Mouse (Mus musculus): ENCODE measurements around the gene Meis2.

The Meis2 gene

DNA sequence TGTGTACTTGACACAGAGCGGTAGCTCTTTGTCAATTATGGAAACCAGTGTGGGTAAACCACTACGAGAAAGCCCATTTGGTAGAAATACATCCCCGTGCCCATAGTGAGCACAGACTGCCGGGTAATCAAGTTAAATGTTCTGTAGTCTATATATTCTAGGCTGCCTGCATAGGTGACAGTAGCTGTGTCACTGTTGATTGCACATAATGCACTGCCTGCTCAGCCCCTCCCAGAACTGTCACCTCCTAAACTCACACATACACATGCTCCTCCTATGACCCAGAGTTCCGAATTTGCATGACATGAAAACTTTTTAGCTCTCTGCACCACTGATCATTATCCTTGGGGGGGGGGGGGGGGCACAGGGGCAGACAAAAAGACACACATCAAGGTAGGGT lies 65.1 kb downstream of the Meis2 start:
- no peak for DNase-seq (ENCODE audit: low read depth, low spot score)

DNA sequence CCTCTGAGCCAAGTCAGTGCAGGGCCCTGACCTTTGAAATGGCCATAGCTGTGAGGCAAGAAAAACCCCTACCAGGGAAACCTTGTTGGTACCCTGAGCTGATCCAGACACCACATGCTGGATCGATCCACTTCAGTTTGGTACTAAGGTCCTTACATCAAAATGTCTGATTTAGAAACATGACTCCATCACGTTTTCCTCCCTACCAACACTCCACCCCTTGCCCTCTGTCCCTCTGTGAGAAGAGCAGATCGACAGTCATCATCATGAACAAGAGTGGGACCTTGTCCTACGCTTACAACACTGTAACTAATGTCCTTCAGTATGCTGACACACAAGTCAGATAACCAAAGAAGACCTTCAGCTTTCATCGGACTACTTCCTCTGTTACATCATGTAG lies 66.8 kb downstream of the Meis2 start:
- DNase-seq (ENCODE audit: low read depth, low spot score) = no peak

DNA sequence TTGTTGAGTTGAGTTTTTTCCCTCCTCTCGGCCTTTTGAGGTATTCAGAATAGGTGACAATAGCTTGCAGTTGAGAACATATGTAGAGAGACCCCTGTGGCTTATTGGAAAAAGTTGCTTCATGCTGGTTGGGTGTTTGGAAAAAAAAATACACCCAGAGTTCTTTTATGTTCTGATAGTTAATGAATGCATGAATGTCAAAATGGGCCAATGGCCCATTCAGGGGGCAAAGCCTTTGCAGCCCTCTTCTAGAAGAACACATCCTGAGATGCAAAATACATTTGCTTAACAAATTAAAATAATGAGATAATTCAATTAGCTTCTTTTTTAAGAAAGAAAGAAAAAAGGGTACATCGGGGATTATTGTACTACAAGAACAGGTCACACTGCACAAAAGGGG lies 69.2 kb downstream of the Meis2 start:
- DNase-seq (ENCODE audit: low read depth, low spot score) = no peak

DNA sequence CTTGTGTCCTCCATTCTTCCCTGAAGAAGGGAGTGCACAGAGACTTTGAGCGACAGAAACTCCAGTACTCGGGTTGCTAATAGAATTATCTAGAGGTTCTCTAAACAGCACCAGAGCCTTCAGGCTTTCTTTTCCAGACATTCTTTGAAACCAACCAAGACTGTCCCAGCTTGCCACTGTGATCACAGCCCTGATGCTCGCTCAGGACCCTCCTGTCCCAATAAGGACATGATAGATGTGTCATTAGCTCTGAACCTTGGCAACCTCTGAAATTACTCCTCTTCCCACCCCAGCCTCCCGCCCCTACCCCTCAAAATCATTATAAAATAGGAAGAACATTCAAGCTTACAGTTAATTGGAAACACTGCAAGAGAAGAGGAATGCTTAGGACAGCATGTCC lies 71.8 kb downstream of the Meis2 start:
- no peak for DNase-seq (ENCODE audit: low read depth, low spot score)

DNA sequence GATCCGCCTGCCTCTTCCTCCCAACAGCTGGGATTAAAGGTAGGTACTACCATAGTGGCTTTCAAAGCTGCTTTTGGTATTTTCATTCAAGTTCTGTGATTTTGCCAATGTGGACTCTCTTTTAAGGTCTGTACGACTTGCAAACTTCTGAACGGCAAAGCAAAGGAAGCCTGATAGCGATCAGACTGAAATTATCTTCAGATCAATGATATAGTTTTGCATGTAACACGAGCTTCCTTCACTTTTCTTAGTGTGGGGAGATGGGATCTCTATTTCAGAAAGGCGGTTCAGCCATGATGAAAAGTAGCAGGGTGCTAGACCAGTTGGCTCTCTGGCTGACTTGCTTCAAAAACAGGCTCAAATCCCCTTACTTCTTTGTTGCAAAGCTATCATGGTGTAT lies 76.4 kb downstream of the Meis2 start:
- no peak for DNase-seq (ENCODE audit: low read depth, low spot score)

DNA sequence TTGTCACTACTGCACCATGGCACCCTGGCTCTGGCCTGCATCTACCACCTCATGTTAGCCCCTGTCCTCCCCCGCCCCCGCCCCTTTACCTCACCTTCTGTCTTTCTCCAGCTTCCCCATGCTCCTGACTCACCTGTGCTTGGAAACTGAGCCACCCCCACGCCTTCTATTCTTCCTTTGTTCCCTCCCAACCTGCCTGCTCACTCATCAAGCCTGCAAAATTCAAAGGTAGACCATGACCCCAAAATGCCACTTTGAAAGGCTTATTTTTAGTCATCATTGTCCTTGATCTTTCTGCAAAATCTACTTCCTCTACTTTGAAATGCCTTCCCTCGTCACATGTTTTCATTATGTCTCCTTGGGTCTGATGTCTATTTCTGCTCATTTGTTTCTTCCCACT lies 77.2 kb downstream of the Meis2 start:
- DNase-seq (ENCODE audit: low read depth, low spot score) = no peak

DNA sequence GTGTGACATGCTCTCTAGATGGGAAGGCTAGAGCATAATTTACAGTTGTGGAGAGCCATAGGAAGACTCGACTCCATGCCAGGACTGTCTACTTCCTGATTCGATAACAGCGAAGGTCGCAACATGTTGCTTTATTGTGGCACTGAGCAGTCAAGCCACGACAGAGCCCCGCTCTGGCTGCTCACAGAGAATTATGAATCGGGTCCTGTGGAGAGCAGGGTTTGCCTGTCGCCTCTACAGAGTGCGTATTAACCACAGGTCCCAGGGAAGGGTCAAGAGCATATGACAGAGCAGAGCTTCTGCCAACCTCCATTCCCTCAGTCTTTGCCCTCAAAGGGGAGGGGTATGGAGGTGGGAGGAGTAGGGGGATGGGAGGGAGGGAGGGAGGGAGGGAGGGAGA lies 80.7 kb downstream of the Meis2 start:
- DNase-seq (ENCODE audit: low read depth, low spot score) = no peak

DNA sequence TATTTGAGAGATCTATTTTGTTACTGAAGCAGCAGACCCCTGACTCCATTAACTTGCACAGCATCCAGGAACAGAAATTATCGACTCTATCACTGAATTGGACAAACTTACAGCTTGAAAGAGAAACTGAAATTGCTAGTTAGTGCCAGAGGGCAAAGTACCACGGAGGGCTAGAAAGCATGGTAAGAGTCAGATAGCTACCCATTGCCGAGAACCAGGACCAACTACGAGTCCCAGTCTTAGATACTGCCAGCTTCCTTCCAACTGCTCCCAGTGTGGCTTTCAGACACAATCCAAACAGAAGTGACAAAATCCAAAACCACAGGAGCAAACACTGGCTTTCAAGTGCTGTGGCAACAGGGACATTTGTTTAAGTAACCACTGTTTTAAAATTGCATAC lies 81.2 kb downstream of the Meis2 start:
- DNase-seq (ENCODE audit: low read depth, low spot score) = no peak

DNA sequence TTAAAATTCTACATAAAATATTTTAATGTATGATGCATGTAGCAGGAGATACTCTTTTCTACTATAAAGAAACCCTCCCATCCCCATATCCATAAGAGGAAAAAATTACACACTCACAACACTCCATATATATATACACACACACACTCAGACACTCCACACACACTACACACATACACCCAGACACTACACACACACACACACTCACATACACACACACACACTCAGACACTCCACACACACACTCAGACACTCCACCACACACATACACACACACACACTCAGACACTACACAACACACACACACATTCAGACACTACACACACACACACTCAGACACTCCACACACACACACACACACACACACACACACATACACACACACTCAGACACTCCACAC lies 85.1 kb downstream of the Meis2 start:
- DNase-seq (ENCODE audit: low read depth, low spot score) = no peak

DNA sequence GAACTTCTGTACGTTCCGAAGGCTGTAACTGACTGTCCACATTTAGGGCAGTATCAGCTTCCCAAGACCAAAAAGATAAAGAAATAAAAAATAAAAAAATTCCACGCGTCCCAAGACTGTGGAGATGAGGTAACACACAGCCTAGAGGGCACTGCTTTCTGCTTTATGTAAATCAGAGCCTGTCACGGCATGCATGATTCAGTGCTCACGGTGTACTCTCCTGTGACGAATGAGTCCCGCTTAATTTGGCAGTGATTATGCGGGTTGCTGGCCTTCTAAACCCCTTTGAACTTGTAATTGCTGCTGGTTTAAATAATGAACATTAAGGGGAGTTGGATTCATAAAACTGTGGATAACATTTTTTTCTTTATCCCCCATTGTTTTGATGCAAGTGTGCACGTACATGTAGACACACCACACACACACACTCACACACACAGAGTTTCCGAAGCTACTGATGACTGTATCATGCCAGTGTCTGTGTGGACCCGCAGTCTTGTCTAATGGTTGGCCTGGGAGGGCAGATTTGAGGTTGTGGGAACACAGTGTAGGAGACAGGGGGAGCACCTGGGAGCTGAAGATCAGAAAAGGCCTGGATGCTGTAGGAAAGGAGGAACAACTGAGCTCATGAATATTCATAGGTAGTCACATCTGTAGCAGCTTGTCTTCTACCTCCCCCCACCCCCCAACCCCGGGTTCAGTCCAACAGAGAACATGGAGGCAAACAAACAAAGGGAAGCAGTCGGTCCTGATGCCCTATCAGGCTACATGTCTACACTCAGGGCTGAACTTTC lies 85.8 kb downstream of the Meis2 start:
- DNase-seq (ENCODE audit: low read depth, low spot score) = no peak

DNA sequence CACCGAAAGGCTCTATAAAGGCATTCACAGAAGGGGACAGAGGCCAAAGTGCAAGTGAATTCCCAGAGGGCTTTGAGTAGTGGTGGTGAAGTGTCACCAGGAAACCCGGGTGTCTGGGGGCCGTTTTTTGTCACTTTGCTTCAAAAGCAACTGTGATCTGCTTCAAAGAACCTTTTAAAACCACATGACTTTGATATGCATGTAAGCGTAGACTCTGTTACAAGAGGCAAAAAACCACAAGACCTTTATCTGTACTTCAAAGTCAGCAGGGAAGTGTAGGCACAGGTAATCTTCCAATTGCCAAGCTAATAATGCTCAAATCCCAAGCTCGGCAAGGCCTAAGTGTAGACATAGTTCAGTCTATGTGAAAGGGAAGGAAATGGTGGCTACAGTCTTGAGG lies 87.0 kb downstream of the Meis2 start:
- no peak for DNase-seq (ENCODE audit: low read depth, low spot score)

DNA sequence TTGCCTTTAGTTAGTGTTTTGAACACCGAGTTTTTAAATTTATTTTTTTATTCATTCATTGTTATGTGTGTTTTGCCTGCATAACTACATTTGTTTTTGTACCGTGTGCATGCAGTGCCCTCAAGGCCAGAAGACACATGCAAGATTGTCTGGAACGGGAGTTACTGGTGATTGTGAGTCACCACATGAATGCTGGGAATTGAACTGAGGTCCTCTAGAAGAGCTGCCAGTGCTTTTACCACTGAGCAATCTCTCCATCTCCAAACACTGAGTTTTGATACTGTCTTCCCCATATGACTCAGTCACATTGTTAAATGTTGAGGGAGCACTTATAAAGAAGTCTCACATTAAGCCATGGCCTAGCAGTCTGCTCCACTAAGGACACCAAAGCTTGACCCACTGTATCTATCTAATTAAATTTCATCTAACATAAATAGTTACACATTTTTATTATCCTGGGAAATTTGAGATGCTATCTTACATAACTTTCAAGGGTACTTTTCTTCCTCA lies 94.3 kb downstream of the Meis2 start:
- DNase-seq (ENCODE audit: low read depth, low spot score) = no peak

DNA sequence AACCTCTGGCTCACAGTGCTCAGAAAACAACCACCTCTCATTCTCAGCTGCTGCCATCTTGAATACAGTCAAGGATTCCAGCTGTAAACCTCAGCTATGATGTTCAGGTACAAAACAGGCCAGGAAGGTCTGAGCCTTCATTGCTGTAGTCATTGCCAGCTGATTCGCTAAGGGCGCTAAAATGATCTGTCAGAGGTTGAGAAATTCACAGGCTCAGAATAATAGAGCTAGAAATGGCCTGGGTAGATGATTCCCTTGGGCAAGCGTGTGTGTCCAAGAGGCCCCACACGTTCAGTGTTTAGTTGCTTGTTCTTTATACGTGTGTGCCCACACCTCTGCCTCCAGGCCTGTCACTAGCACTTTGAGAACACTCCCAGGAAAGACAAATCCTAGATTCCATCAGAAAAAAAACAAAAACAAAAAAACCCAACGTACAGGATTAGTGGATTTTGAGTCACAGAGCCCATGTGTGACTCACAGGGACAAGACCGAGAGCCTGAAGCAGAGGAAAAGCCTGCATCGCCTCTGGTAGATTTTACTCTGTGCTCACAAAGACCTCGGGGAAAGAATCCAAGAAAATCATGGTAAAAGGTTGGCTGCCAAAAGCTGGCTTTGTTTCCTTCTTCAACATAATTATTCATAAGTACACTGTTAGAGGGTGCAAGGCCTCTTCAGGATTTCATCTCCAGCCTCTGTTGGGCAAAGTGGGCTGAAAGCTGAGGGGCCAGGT lies 95.4 kb downstream of the Meis2 start:
- DNase-seq (ENCODE audit: low read depth, low spot score) = no peak

DNA sequence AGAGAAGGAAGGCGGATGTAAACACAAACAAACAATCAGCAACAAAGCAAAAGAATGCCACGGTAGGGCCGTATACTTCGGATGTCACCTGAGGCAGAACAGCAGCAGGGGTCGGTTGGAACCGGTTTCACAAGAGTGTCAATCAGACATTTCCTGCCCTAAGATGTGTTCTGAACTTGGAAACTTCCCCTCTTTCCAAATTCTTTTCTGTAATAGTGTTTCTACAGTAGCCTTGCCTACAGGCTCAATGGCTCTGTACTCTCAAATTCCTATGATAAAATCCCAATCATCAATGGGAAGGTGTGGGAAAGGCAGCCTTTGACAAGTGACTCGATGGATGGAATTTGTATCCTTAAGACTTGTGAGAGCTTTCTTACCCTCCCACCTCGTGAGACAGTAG lies 96.4 kb downstream of the Meis2 start:
- DNase-seq (ENCODE audit: low read depth, low spot score) = no peak

DNA sequence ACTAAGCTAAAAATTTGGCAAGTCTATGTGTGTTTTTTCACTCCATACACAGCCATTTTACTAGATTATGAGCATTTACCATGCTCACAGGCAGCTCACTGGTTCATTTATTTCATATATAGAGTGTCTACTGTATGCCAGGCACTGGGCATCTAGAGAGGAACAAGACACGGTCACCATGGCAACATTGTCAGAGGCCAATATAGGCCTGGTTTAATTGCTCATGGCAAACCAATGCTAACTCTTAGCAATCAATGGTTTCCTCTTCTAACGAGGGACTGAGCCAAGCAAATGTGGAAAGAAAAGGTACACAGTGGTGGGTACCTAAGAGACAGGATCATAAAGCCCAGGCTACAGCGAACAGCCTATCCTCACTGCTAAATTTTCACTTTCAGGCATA lies 100.7 kb downstream of the Meis2 start:
- no peak for DNase-seq (ENCODE audit: low read depth, low spot score)

DNA sequence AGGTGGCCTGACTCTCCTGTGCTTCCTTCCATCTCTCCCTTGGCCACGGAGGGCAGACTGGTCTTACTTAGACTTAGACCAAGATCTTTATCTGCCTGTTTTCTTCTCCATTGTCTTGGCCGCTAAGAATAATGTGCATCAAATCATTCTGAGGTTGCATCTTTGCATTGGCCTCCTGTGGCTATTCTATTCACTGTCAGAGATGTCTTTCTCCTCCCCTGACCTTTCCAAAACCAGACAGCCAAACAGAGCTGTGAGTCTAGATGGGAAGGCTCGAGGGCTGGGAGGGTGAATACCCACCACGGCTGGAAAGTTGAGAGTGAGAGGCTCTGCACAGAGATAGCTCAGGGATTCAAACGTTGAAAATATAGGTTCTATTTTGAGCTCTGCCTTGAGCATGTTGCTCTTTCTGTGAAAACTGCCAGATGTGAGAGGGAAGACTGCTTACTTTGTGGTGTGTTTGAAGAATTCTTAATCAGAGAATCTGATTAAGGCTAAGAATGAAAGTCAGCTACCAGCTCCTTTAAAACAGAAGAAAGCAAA lies 102.3 kb downstream of the Meis2 start:
- DNase-seq (ENCODE audit: low read depth, low spot score) = no peak

DNA sequence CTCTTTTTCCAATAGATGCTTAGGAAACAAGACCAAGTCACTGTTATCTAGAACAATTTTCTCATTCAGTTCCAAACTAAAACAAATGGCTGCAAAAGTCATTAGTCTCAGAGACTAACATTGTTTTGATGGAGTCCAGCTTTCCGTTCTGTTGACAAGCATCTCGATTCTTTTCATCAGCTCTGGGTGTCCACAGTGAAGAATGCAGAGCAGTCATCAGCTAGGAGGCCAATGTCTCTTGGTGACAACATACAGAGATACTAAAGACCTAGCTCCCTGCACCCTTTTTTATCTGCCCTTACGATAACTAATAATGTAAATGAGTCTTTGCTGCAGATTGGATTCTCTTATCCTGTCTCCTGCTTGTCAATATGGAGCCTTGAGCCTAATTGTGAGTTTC lies 102.9 kb downstream of the Meis2 start:
- DNase-seq (ENCODE audit: low read depth, low spot score) = no peak

DNA sequence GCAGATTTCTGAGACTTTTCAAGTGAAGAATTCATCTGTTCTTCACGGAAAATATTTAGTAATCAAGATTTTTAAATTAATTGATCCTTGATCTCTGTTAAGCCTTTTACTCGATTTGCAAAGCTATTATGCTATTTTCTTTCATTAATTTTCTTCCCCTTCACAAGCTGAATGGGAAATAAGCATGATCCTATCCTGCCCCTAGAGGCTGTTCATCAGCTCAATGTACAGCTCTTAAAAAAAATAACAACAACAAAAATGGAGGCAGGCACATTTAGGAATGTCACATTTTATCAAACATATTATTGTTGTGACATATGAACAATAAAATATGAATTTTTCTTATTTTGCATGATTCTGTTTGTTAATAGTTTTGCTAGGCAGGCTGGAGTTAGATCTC lies 103.5 kb downstream of the Meis2 start:
- DNase-seq (ENCODE audit: low read depth, low spot score) = no peak

DNA sequence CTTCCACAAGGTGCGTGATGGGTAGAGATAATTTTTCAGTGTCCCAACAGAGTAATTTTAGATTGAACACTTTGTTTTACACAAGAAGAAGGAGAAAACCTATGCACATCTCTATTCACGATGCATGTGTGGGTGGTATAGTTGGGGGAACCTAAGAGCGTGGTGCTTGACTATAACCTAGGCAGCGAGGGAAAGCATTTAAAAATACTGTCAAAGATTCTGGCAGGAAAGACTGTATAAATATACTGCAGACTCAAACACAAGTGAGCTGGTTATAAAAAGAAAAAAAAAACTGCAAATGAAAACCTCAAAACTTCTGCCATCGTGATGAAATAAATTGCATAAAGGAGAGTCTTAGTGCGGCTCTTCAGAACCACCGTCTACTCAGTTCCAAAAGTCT lies 105.0 kb downstream of the Meis2 start:
- no peak for DNase-seq (ENCODE audit: low read depth, low spot score)

DNA sequence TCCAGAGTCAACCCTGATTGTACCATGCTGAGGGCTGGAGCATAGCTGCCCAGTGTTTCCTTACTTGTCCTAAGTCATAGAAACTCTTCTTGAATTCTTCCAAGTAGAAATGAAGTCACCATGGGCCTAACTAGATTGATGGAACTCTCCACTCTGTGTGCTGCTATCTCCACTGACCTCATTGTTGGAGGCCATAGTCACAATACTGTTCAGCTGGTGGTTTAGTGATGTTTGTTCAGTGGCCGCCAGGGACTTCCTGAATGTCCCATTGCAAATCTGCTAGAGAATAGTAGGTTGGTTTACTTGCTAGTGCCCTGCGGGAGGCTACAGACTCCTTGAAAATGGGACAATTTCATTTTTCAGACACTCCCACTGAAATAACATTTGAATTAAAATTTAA lies 108.9 kb downstream of the Meis2 start:
- no peak for DNase-seq (ENCODE audit: low read depth, low spot score)

DNA sequence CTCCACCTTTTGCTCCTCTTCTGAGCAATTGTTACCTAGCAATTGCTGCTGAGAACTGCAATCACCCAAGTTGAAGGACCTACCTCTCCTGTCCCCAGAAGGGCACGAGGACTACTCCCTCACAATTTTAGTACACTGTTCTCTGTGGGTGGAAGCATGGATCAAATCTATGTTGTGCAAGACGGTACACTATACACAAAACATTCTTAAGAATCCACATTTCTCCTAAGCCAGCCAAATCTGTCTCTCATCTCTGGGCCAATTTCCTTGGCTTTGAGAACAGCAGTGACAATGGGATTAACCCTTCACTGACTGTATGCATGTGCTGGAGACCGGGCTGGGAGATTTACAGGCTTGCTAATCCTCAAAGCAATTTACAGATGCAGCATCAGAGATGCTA lies 115.0 kb downstream of the Meis2 start:
- DNase-seq (ENCODE audit: low read depth, low spot score) = no peak

DNA sequence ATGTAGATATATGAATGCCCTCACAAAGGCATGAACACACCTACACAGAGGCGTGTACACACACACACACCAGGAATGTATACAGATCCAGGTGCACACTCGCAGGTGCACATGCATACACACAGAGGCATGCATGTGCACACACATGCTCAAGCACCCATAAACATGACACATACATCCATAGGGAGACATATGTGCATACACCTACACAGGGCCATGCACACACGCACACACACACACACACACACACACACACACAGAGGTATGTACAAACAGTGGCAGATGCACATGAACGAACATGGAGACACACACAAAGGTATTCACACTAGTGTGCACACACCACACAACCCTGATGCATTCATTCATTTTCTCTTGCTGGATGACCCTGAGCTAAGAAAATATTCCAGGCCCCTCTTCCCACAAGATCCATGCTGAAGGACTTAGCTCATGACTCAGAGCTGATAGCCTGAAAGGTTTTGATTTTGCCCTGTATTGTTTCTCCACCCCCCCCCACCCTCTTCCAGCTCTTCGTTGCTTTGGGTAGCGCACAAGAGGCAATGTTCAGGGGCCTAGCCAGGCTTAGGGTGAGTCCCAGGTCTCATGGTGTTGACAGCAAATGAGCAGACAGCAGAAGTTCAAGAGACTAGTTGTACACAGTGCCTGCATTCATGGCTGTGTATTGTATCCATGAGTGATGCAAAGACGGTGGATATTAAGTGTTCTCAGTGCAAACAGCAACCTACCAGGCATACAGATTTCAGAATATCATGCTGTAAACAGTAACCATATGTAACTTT lies 116.8 kb downstream of the Meis2 start:
- DNase-seq (ENCODE audit: low read depth, low spot score) = no peak
